Mouse (Mus musculus) liver, embryonic 14.5 days (tissue): Measurements from ENCODE around the gene Dixdc1.

ENCODE experiments used
- CTCF ChIP-seq: IDR thresholded peaks from 2 replicates; pipeline ENCODE4 v1.5.1; 2016; ENCODE audit warnings: antibody characterized with exemption, low read depth, control low read depth
- EP300 ChIP-seq: IDR thresholded peaks from 2 replicates; pipeline ENCODE4 v1.6.1; 2016; ENCODE audit warnings: antibody characterized with exemption, low read depth

GRCm38 (mm10) chr9:50750706-50751105 is 11.4 kb upstream of the Dixdc1 start:
- TF ChIP-seq CTCF = no peak
- TF ChIP-seq EP300 = no peak
